Mouse (Mus musculus): ENCODE results near the gene Vti1a.
A peak's percentile ranks its signal among the peaks of the same experiment; 100 is the strongest.

The Vti1a gene

GRCm38 (mm10) chr19:55623605-55624004, 307.5 kb downstream of the Vti1a start:
- DNase-seq (ENCODE audit: low read depth) = no peak

GRCm38 (mm10) chr19:55626483-55626882, 310.4 kb downstream of the Vti1a start:
- no peak for DNase-seq (ENCODE audit: low read depth)

- no peak for DNase-seq (ENCODE audit: low read depth)
Observed at GRCm38 (mm10) chr19:55626952-55627351, 310.9 kb downstream of the Vti1a start.

- DNase-seq (ENCODE audit: low read depth) = no peak
Observed at GRCm38 (mm10) chr19:55635488-55635887, 319.4 kb downstream of the Vti1a start.

GRCm38 (mm10) chr19:55640251-55640650, 324.2 kb downstream of the Vti1a start:
- no peak for DNase-seq (ENCODE audit: low read depth)

- DNase-seq (ENCODE audit: low read depth) = no peak
Observed at GRCm38 (mm10) chr19:55641891-55642290, 325.8 kb downstream of the Vti1a start.

GRCm38 (mm10) chr19:55642361-55642760, 326.3 kb downstream of the Vti1a start:
- no peak for DNase-seq (ENCODE audit: low read depth)

GRCm38 (mm10) chr19:55643288-55643901, 327.3 kb downstream of the Vti1a start:
- DNase-seq (ENCODE audit: low read depth) = peak; percentile 29

GRCm38 (mm10) chr19:55643931-55644330, 327.8 kb downstream of the Vti1a start:
- no peak for DNase-seq (ENCODE audit: low read depth)

GRCm38 (mm10) chr19:55649363-55649762, 333.3 kb downstream of the Vti1a start:
- no peak for DNase-seq (ENCODE audit: low read depth)

- DNase-seq (ENCODE audit: low read depth) = no peak
Observed at GRCm38 (mm10) chr19:55651017-55651416, 334.9 kb downstream of the Vti1a start.

GRCm38 (mm10) chr19:55652693-55653265, 336.7 kb downstream of the Vti1a start:
- no peak for DNase-seq (ENCODE audit: low read depth)

GRCm38 (mm10) chr19:55660165-55660564, 344.1 kb downstream of the Vti1a start:
- no peak for DNase-seq (ENCODE audit: low read depth)

GRCm38 (mm10) chr19:55662521-55663223, 346.6 kb downstream of the Vti1a start:
- no peak for DNase-seq (ENCODE audit: low read depth)

- DNase-seq (ENCODE audit: low read depth) = no peak
Observed at GRCm38 (mm10) chr19:55667787-55668186, 351.7 kb downstream of the Vti1a start.

- no peak for DNase-seq (ENCODE audit: low read depth)
Observed at GRCm38 (mm10) chr19:55668896-55669295, 352.8 kb downstream of the Vti1a start.
